Mouse (Mus musculus): ENCODE results near the gene Zfp467.

GRCm38 (mm10) chr6:48452771-48453170, 7.1 kb upstream of the Zfp467 start:
- TF ChIP-seq CTCF (IDR thresholded peaks at IDR 0.05; ENCODE audit: low read depth, low read length): no peak
- TF ChIP-seq POLR2A (IDR thresholded peaks at IDR 0.05; ENCODE audit: borderline replicate concordance, low read depth, low read length): no peak
